Mouse (Mus musculus) E14TG2a.4 (cell line): ENCODE data around the gene Eps8l2.

ENCODE experiments used
- H3K27me3 ChIP-seq: 2 replicates; pipeline ENCODE4 v1.6.1; 2014; ENCODE audit warnings: low read length, control low read depth; ENCODE audit not compliant: insufficient read depth
- H3K36me3 ChIP-seq: 2 replicates; pipeline ENCODE4 v1.6.1; 2014; ENCODE audit warnings: low read length, control low read depth; ENCODE audit not compliant: insufficient read depth
- H3K4me1 ChIP-seq: replicated peaks from 2 replicates; pipeline ENCODE4 v1.6.1; 2014; ENCODE audit warnings: low read depth, low read length, control low read depth
- H3K4me3 ChIP-seq: replicated peaks from 2 replicates; pipeline ENCODE4 v1.5.1; 2014; ENCODE audit warnings: mild to moderate bottlenecking, low read length
- H3K9me3 ChIP-seq: 2 replicates; pipeline ENCODE4 v1.6.1; 2014; ENCODE audit warnings: low read length, control low read depth
- CTCF ChIP-seq: conservative IDR thresholded peaks from 2 replicates; pipeline ENCODE4 v1.5.1; 2014; ENCODE audit warnings: low read length
- NANOG ChIP-seq: IDR thresholded peaks from 2 replicates; pipeline ENCODE4 v1.6.1; 2014; ENCODE audit warnings: borderline replicate concordance, low read length, mixed read lengths
- POU5F1 ChIP-seq: IDR thresholded peaks from 2 replicates; pipeline ENCODE4 v1.6.1; 2014; ENCODE audit warnings: low read length, borderline replicate concordance

Gene Eps8l2

DNA sequence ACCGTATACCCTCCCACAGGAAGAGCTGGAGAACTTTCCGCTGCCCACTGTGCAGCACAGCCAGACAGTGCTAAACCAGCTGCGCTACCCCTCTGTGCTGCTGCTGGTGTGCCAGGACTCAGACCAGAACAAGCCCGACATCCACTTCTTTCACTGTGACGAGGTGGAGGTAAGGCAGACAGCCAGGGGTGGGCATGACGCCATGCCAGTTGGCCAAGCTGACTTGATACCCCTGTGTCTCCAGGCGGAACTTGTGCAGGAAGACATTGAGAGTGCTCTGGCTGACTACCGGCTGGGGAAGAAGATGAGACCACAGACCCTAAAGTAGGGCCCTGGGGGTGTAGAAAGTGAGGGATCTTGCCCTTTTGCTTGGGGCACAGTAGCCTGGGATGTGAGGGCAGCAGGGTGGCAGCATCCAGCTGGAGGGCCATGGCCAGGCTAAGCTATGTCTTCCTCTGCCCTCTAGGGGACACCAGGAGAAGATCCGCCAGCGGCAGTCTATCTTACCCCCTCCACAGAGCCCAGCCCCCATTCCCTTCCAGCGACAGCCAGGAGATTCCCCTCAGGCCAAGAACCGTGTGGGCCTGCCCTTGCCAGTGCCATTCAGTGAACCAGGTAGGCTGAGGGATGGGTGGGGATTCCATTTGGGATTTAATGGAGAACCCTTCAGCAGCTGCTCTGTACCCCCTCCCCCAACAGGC lies 17.1 kb downstream of the Eps8l2 start:
- H3K9me3 ChIP-seq = no peaks in the 10 kb centered on the region
- TF ChIP-seq CTCF (no peak; the same call in 1 of the 2 replicates), NANOG (no peak), POU5F1 (no peak)

DNA sequence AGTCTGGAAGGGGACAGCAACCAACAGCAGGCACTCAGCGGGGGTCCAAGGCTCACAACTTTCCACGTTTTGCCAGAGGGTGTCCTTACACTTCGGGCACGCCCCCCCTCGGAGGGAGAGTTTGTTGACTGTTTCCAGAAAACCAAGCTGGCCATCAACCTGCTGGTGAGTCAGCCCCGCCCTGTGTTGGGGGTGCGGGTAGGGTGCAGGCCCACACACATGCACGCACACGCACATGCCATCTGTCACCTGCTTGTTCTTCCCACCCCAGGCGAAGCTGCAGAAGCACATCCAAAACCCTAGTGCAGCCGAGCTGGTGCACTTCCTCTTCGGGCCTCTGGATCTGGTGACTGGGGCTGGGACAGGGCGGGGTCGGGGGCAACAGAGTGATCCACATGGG lies 18.3 kb downstream of the Eps8l2 start:
- Histone ChIP-seq H3K9me3 (no peaks in the 10 kb centered on the region), H3K27me3 (peaks cover 44% of the 10 kb centered on the region), H3K4me1 (peaks cover 41% of the 10 kb centered on the region), H3K36me3 (no peaks in the 10 kb centered on the region), H3K4me3 (peak overlapping the region; percentile 49)
- TF ChIP-seq CTCF (no peak), POU5F1 (no peak), NANOG (no peak)

More for the DNA sequence above, 17.1 kb downstream of the Eps8l2 start:
- peaks cover 37% of the 10 kb centered on the region for H3K4me1 ChIP-seq
- peak overlapping the region; percentile 14; the same call in 1 of the 2 replicates for H3K4me3 ChIP-seq
- H3K27me3 ChIP-seq = peaks cover 32% of the 10 kb centered on the region
- no peaks in the 10 kb centered on the region for H3K36me3 ChIP-seq

DNA sequence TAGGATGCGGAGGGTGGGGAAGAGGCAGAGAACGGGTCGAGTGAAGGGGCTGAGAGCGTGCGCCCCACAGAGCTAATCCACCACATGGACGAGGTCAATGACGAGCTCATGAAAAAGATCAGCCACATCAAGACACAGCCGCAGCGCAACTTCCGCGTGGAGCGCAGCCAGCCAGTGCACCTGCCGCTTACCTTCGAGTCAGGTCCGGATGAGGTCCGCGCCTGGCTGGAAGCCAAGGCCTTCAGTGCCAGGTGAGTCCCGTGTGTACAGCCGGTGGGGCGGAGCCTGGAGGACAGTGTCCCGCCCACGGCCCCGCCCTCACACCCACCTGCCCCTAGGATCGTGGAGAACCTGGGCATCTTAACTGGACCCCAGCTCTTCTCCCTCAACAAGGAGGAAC lies 22.8 kb downstream of the Eps8l2 start:
- H3K4me3 ChIP-seq = peak overlapping the region; percentile 60
- H3K27me3 ChIP-seq = peaks cover 62% of the 10 kb centered on the region
- no peak for TF ChIP-seq NANOG
- no peak for TF ChIP-seq POU5F1
- H3K4me1 ChIP-seq = peaks cover 29% of the 10 kb centered on the region
- H3K36me3 ChIP-seq = no peaks in the 10 kb centered on the region
- no peaks in the 10 kb centered on the region for H3K9me3 ChIP-seq

DNA sequence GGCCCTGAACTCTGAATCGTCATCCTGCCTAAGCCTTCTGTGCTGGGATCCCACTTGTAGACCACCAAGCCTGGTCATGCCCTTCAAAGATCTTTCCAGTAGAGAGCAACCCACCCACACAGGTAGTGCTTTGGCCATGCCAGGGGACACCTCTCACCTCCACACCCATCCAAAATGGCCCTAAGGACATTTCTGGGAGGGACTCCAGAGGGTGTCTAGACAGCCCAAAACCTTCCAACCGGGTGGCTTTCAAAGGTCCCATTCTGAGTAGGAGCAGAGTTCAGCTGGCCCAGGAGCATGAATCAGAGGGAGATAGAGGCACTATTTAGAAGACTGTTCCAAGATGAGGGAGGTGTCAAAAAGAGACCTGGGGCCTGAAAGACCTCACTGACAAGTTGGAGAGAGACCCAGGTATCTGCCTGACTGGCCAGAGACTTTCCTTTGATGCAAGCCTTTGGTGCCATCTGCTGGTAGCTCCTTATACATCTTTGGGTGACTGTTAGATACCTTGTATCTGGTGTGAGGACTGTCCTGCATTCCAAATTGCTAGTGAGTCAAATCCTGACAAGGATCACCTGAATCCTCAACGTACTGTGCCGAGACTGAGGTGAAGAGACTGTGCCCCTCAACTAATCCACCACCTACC lies 24.5 kb downstream of the Eps8l2 start:
- Histone ChIP-seq H3K9me3 (no peaks in the 10 kb centered on the region), H3K4me1 (peaks cover 20% of the 10 kb centered on the region), H3K27me3 (peaks cover 50% of the 10 kb centered on the region), H3K4me3 (no peak overlapping the region), H3K36me3 (no peaks in the 10 kb centered on the region)
- peak; percentile 43 for TF ChIP-seq CTCF
- no peak for TF ChIP-seq NANOG
- TF ChIP-seq POU5F1 = no peak

DNA sequence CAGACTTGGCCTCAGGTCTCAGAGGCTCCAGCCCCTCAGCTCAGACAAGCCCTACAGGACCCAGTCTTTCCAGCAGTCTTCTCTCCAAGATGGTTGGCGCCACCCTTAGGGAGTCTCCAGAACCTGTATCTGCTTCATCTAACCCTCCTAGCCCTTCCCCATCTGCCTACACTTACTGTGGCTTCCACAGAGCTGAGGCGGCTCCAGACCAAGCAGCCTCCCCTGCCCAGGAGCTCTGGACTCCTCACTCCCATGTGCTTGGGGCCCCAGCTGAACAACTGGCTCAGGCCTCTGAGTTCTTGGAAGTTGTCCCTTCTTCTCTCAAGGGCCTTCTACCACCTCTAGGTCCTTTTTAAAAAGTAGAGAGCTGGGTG lies 25.1 kb downstream of the Eps8l2 start:
- Histone ChIP-seq H3K4me3 (no peak overlapping the region), H3K9me3 (no peaks in the 10 kb centered on the region), H3K36me3 (no peaks in the 10 kb centered on the region), H3K27me3 (peaks cover 49% of the 10 kb centered on the region), H3K4me1 (peaks cover 23% of the 10 kb centered on the region)
- TF ChIP-seq POU5F1 = no peak
- TF ChIP-seq NANOG = no peak
- no peak for TF ChIP-seq CTCF

DNA sequence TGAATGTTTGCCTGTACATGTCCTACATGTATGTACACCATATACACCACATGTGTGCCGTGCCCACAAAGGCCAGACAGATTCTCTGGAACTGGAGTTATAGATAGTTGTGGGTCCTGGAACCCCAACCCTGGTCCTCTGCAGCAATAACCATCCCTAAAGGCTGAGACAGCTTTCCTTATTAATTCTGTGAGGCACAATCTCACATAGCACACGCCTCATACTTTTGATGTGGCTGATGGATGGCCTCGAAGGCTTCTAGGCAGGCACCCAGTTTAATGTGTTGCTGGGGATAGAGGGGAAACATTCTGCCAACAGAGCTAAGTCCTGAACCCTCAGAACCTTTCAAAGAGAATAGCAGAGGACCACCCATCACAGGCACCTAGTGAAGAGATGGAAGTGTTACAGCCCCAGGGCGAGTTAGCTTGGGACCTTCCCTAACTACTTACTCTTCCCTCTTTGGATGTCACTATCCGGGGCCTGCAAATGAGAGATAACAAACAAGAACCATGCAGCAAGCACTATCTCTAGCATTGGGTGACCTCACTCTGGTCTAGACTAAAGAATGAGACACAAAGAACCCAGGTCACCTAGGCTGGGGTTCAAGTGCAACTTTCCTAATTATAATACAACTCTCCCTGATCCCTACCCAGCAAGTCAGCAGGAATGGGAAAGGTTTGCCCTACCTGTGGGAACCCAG lies 25.8 kb downstream of the Eps8l2 start:
- Histone ChIP-seq H3K4me1 (peaks cover 27% of the 10 kb centered on the region), H3K27me3 (peaks cover 45% of the 10 kb centered on the region), H3K4me3 (no peak overlapping the region), H3K36me3 (no peaks in the 10 kb centered on the region), H3K9me3 (no peaks in the 10 kb centered on the region)
- no peak for TF ChIP-seq POU5F1
- TF ChIP-seq CTCF = no peak
- TF ChIP-seq NANOG = no peak

DNA sequence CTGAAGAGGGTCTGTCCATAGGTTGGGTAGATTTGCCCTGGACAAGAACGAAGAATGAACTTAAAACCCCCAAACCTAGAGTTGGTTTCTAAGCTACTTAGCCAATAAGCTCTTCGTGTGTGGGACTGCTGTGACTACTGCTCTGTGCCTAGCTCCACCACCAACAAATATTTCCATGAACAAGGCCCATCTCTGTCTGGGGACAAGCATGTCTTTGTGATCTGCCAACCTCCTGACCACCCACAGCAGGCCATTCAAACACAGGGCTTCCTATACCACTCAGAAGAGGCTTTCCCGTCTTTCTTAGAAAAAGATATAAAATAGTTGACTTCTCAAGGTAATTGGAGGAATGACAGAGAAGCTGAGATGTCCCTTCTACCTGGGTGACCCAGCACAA lies 26.4 kb downstream of the Eps8l2 start:
- TF ChIP-seq POU5F1 = no peak
- TF ChIP-seq NANOG = no peak
- no peak for TF ChIP-seq CTCF
- no peak overlapping the region for H3K4me3 ChIP-seq
- H3K36me3 ChIP-seq = no peaks in the 10 kb centered on the region
- peaks cover 40% of the 10 kb centered on the region for H3K27me3 ChIP-seq
- peaks cover 33% of the 10 kb centered on the region for H3K4me1 ChIP-seq
- no peaks in the 10 kb centered on the region for H3K9me3 ChIP-seq

DNA sequence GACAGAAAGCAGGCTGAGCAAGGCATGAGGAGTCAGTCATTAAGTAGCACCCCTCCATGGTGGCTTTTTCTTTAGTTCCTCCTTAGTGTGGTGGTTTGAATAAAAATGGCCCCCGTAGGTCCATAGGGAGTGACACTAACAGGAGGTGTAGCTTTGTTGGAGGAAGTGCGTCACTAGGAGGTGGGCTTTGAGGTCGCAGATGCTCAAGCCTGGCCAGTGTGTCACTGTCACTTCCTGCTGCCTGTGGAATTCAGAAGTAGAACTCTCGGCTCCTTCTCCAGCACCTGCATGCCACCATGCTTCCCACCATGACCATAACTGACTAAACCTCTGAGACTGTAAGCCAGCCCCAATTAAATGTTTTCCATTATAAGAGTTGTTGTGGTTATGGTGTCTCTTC lies 28.7 kb downstream of the Eps8l2 start:
- TF ChIP-seq NANOG (no peak), CTCF (no peak), POU5F1 (no peak)
- Histone ChIP-seq H3K4me1 (peaks cover 44% of the 10 kb centered on the region), H3K27me3 (peaks cover 17% of the 10 kb centered on the region), H3K4me3 (no peak overlapping the region), H3K9me3 (no peaks in the 10 kb centered on the region), H3K36me3 (no peaks in the 10 kb centered on the region)
